ENCODE assay signal across 22 mouse cellular contexts in genomic region chr6:113978673-113979072, GRCm38 (mm10).
DNase-seq lines count a peak whose midpoint lies in the region; ATAC-seq and TF ChIP-seq lines count a peak whose summit lies in the region.
"Had no signal": no experiment of that assay in that cellular context is flagged by ENCODE, and none has a peak within 500 bp of the region (broad histone marks: within the 10 kb centered on the region; RNA-seq: fewer than 3 reads in every experiment).

No protein-coding gene starts in this region.

- peak overlapping the region; percentile 35 for H3K27ac ChIP-seq in olfactory bulb, adult 2 months (ENCODE audit: insufficient read depth, low read depth, low read length)
- no peak overlapping the region for H3K27ac ChIP-seq in layer of hippocampus, adult 2 months
- H3K27ac ChIP-seq: forebrain, embryonic 10.5 days; forebrain, embryonic 13.5 days; heart, embryonic 15.5 days; hindbrain, embryonic 10.5 days; hindbrain, embryonic 13.5 days; intestine, embryonic 15.5 days had no signal

- H3K4me1 ChIP-seq in olfactory bulb, adult 2 months (ENCODE audit: control insufficient read depth, insufficient read depth, low read length), result peaks cover 17% of the 10 kb centered on the region
- H3K4me1 ChIP-seq: heart, embryonic 12.5 days; heart, embryonic 15.5 days; hindbrain, embryonic 10.5 days; hindbrain, embryonic 13.5 days; intestine, embryonic 15.5 days had no signal

- ATAC-seq in frontal cortex, adult (ENCODE audit: low TSS enrichment), result peak; percentile 50
- ATAC-seq: CD4-positive, CD25-positive, alpha-beta regulatory T cell, adult 4 months; forebrain, embryonic 13.5 days; forebrain, embryonic 16.5 days; hindbrain, embryonic 16.5 days; intestine, embryonic 15.5 days had no signal

- TF ChIP-seq POLR2A in olfactory bulb, adult 2 months (IDR thresholded peaks at IDR 0.05; ENCODE audit: insufficient read depth, low read depth, low read length), result no peak

- TF ChIP-seq CTCF in olfactory bulb, adult 2 months (IDR thresholded peaks at IDR 0.05; ENCODE audit: insufficient read depth, low read depth, low read length), result no peak
- no peak for TF ChIP-seq CTCF in layer of hippocampus, adult 2 months (conservative IDR thresholded peaks at IDR 0.05)

- no peak overlapping the region for H3K4me3 ChIP-seq in olfactory bulb, adult 2 months (ENCODE audit: insufficient read depth, low read depth, low read length)
- no peak overlapping the region for H3K4me3 ChIP-seq in layer of hippocampus, adult 2 months
- H3K4me3 ChIP-seq: forebrain, embryonic 10.5 days; forebrain, embryonic 13.5 days; heart, embryonic 12.5 days; heart, embryonic 15.5 days; hindbrain, embryonic 10.5 days; hindbrain, embryonic 13.5 days; intestine, embryonic 15.5 days had no signal

- WGBS in olfactory bulb, adult 2 months, result 44% methylated on average over 8 of the region's 8 CpGs

- DNase-seq in cerebellum, postnatal 10 days, result peak; percentile 45 to 59
- no peak for DNase-seq in cerebellum, adult 18-20 months
- DNase-seq in frontal cortex, postnatal 14 days (ENCODE audit: low spot score in 2 of 2), result no peak
- DNase-seq in layer of hippocampus, adult 2 months (ENCODE audit: low spot score in 2 of 2), result no peak
- DNase-seq: adrenal gland, adult 2 months; adrenal gland, postnatal 14 days; gastrocnemius, postnatal 25 days; heart, postnatal 10 days; heart, postnatal 36 days; kidney, adult 11 months had no signal

Comparison
In these comparisons a context has a peak if more than half of its experiments do, and no peak if none do; other contexts are left out.
1. DNase-seq: peak in cerebellum, postnatal 10 days (2 of 2); none in cerebellum, adult 18-20 months (0 of 2), frontal cortex, postnatal 14 days (0 of 2) and layer of hippocampus, adult 2 months (0 of 2).